Mouse (Mus musculus) spleen, adult 2 months (tissue): Measurements from ENCODE around the gene Ubl4b.

Experiments used
- CTCF ChIP-seq: fragments of 200-500 bp; IDR thresholded peaks from 2 replicates; pipeline ENCODE4 v1.5.1; 2011; ENCODE audit warnings: mild to moderate bottlenecking, inconsistent platforms; ENCODE audit not compliant: insufficient read depth, insufficient read length, insufficient replicate concordance; ENCODE audit errors: extremely low read depth
- POLR2A ChIP-seq: fragments of 200-500 bp; IDR thresholded peaks from 2 replicates; pipeline ENCODE4 v1.6.1; 2011; ENCODE audit warnings: low read depth, low read length, inconsistent platforms

DNA sequence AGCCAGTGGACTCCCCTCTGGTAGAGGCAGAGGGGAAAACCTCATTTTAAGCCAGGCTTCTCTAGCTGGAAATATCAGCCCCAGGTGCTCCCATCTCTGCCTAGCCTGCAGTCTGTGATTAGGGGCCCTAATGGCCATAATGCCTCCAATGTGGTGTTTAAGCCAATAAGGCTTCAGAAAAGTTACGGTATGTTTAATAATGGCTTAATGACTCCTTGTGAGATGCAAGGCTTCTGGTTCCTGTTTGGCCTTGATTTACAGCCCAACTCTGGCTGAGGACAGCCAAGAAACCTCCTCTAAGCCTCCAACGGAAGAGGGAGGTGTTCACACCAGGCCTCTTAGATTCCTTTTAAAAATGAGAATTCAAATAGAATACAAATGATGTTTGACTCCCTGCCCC is 38.8 kb upstream of the Ubl4b start:
- TF ChIP-seq POLR2A (no peak), CTCF (no peak)
